8 mouse cellular contexts compared by ENCODE assay signal in genomic region chrX:158041703-158042102, GRCm38 (mm10). TPM values are rescaled to one million over a fixed set of nuclear protein-coding genes. Genes with fewer than 3 reads are reported as not detected.
A peak's percentile ranks its signal among the peaks of the same experiment; 100 is the strongest.
DNase-seq lines count a peak whose midpoint lies in the region; ATAC-seq lines count a peak whose summit lies in the region.

No protein-coding gene starts in this region.

- no peak overlapping the region for H3K9ac ChIP-seq in heart, embryonic 16.5 days (ENCODE audit: low read length)
- H3K9ac ChIP-seq in forebrain, embryonic 15.5 days (replicated peaks) = peak overlapping the region; percentile 76
- H3K9ac ChIP-seq in midbrain, embryonic 13.5 days (replicated peaks) = peak overlapping the region; percentile 76

- H3K4me2 ChIP-seq in heart, embryonic 16.5 days (ENCODE audit: low read depth, low read length) = peak overlapping the region; percentile 86
- H3K4me2 ChIP-seq in forebrain, embryonic 15.5 days (replicated peaks) = peak overlapping the region; percentile 56
- peak overlapping the region; percentile 59 for H3K4me2 ChIP-seq in midbrain, embryonic 13.5 days (replicated peaks)

- WGBS in heart, embryonic 16.5 days = 22% methylated on average over 7 of the region's 7 CpGs
- WGBS in forebrain, embryonic 15.5 days = 26% methylated on average over 7 of the region's 7 CpGs
- WGBS in midbrain, embryonic 13.5 days = 35% methylated on average over 7 of the region's 7 CpGs

- no peak for DNase-seq in heart, adult 8-10 months (ENCODE audit: low spot score)
- no peak for DNase-seq in c-Kit-positive CD71-positive TER-119-positive erythroid progenitor cells, embryonic 14.5 days (ENCODE audit: low spot score)
- no peak for DNase-seq in left cerebral cortex, adult 18-20 months (ENCODE audit: low spot score in 2 of 2)

- H3K27me3 ChIP-seq in heart, embryonic 16.5 days (ENCODE audit: control insufficient read depth, insufficient read depth, low read length) = peaks cover 2% of the 10 kb centered on the region
- H3K27me3 ChIP-seq in forebrain, embryonic 15.5 days = no peaks in the 10 kb centered on the region
- H3K27me3 ChIP-seq in midbrain, embryonic 13.5 days = no peaks in the 10 kb centered on the region

- H3K27ac ChIP-seq in heart, embryonic 16.5 days (ENCODE audit: low read length) = no peak overlapping the region
- peak overlapping the region; percentile 83 for H3K27ac ChIP-seq in forebrain, embryonic 15.5 days (replicated peaks)
- peak overlapping the region; percentile 85 for H3K27ac ChIP-seq in midbrain, embryonic 13.5 days

- H3K36me3 ChIP-seq in heart, embryonic 16.5 days (ENCODE audit: control insufficient read depth, insufficient read depth) = no peaks in the 10 kb centered on the region
- no peaks in the 10 kb centered on the region for H3K36me3 ChIP-seq in forebrain, embryonic 15.5 days
- H3K36me3 ChIP-seq in midbrain, embryonic 13.5 days = no peaks in the 10 kb centered on the region

- peak overlapping the region; percentile 60 for H3K4me3 ChIP-seq in heart, embryonic 16.5 days (ENCODE audit: low read length)
- peak overlapping the region; percentile 74 for H3K4me3 ChIP-seq in forebrain, embryonic 15.5 days
- H3K4me3 ChIP-seq in midbrain, embryonic 13.5 days (replicated peaks) = peak overlapping the region; percentile 63

- no peaks in the 10 kb centered on the region for H3K4me1 ChIP-seq in heart, embryonic 16.5 days (ENCODE audit: control insufficient read depth, insufficient read depth, low read length)
- no peaks in the 10 kb centered on the region for H3K4me1 ChIP-seq in forebrain, embryonic 15.5 days
- H3K4me1 ChIP-seq in midbrain, embryonic 13.5 days (replicated peaks) = peaks cover 6% of the 10 kb centered on the region; the same call in 1 of the 2 replicates

- no peak for ATAC-seq in heart, embryonic 16.5 days (replicated peaks; ENCODE audit: extremely low read depth, insufficient read depth, low FRiP score)
- ATAC-seq in cerebellum, adult (ENCODE audit: insufficient number of reproducible peaks, low FRiP score, low TSS enrichment) = peak; percentile 75; the same call in 1 of the 2 replicates
- peak; percentile 35; the same call in 1 of the 2 replicates for ATAC-seq in forebrain, embryonic 15.5 days (replicated peaks)
- peak; percentile 17; the same call in 1 of the 2 replicates for ATAC-seq in midbrain, embryonic 13.5 days
- ATAC-seq in inflammation-experienced regulatory T-cells, adult 6 months = no peak

- H3K9me3 ChIP-seq in heart, embryonic 16.5 days (replicated peaks; ENCODE audit: control insufficient read depth, low read length) = no peaks in the 10 kb centered on the region; the same call in 1 of the 2 replicates
- no peaks in the 10 kb centered on the region for H3K9me3 ChIP-seq in forebrain, embryonic 15.5 days
- no peaks in the 10 kb centered on the region for H3K9me3 ChIP-seq in midbrain, embryonic 13.5 days

RNA-seq across cellular contexts. Expression of gene Cnksr2, which starts 1.4 kb away (rescaled TPM):
- polyA plus RNA-seq in heart, embryonic 16.5 days (2015; fragmentation: Nextera tagmentation; extraction: Ambion mirVana) = 0.05 and 0.15 TPM in 2 replicates
- total RNA-seq in heart, adult 8-10 months (2022) = under 1 TPM; 0.13 to 0.22 (median 0.20) TPM
- polyA plus RNA-seq in forebrain, embryonic 15.5 days (2015; fragmentation: Nextera tagmentation; extraction: Ambion mirVana) = 12.0 and 12.1 TPM in 2 replicates
- 7.7 TPM in 2 replicates for polyA plus RNA-seq in midbrain, embryonic 13.5 days (2015; fragmentation: Nextera tagmentation; extraction: Ambion mirVana)
- polyA plus RNA-seq in inflammation-experienced regulatory T-cells, adult 6 months (2017; shearing (Covaris generic)) = not detected
- total RNA-seq in left cerebral cortex, adult 18-20 months (2021) = 100 to 1,000 TPM; 218 to 222 TPM

Comparison
In these comparisons a context has a peak if more than half of its experiments do, and no peak if none do; other contexts are left out.
1. ATAC-seq: peak in cerebellum, adult (single experiment), forebrain, embryonic 15.5 days (single experiment) and midbrain, embryonic 13.5 days (single experiment); none in heart, embryonic 16.5 days (single experiment) and inflammation-experienced regulatory T-cells, adult 6 months (single experiment).
2. Peak in every context shown above with its lines, with median percentiles within 50 percentile points of each other: H3K4me2 ChIP-seq and H3K4me3 ChIP-seq.